Mouse (Mus musculus) midbrain, embryonic 16.5 days (tissue): ENCODE measurements around the gene Ercc1. TPM values are rescaled to one million over a fixed set of nuclear protein-coding genes. Genes with fewer than 3 reads are reported as not detected.
A peak's percentile ranks its signal among the peaks of the same experiment; 100 is the strongest.

Source experiments
- ATAC-seq: fragments of 200-750 bp; cut with Nextera tagmentation; 2 replicates; pipeline ENCODE4 v1.8.0; 2017; ENCODE audit warnings: moderate TSS enrichment
- H3K27ac ChIP-seq: fragments of 300-500 bp; sonication (generic); 2 replicates; pipeline ENCODE4 v1.5.1; 2014; ENCODE audit warnings: mild to moderate bottlenecking, low read length, mixed read lengths
- H3K27me3 ChIP-seq: fragments of 300-500 bp; sonication (generic); 2 replicates; pipeline ENCODE4 v1.6.1; 2014; ENCODE audit warnings: low read depth, low read length, mixed read lengths; ENCODE audit not compliant: control insufficient read depth, insufficient read depth
- H3K36me3 ChIP-seq: fragments of 300-500 bp; sonication (generic); 2 replicates; pipeline ENCODE4 v1.6.1; 2014; ENCODE audit warnings: mild to moderate bottlenecking, low read length, moderate library complexity, mixed read lengths; ENCODE audit not compliant: control insufficient read depth, insufficient read depth
- H3K4me1 ChIP-seq: fragments of 300-500 bp; sonication (generic); 2 replicates; pipeline ENCODE4 v1.6.1; 2014; ENCODE audit warnings: mild to moderate bottlenecking, low read length, mixed read lengths; ENCODE audit not compliant: control insufficient read depth, insufficient read depth
- H3K4me2 ChIP-seq: fragments of 300-500 bp; sonication (generic); 2 replicates; pipeline ENCODE4 v1.6.1; 2014; ENCODE audit warnings: mild to moderate bottlenecking, low read length, mixed read lengths
- H3K4me3 ChIP-seq: fragments of 300-500 bp; sonication (generic); 2 replicates; pipeline ENCODE4 v1.5.1; 2014; ENCODE audit warnings: low read depth, mild to moderate bottlenecking, low read length, moderate library complexity, mixed read lengths
- H3K9ac ChIP-seq: fragments of 300-500 bp; sonication (generic); 2 replicates; pipeline ENCODE4 v1.6.1; 2014; ENCODE audit warnings: low read depth, low read length, mixed read lengths
- H3K9me3 ChIP-seq: fragments of 300-500 bp; sonication (generic); replicated peaks from 2 replicates; pipeline ENCODE4 v1.6.1; 2014; ENCODE audit warnings: mild to moderate bottlenecking, low read length, mixed read lengths; ENCODE audit not compliant: control insufficient read depth, poor library complexity, severe bottlenecking
- WGBS: fragments of 180-500 bp; shearing (Covaris S2); extraction: QIAGEN DNeasy Blood & Tissue Kit; methylation state at CpG from one replicate; pipeline ENCODE4 v1.1.7; 2014; 5-methylcytosine and 5-hydroxymethylcytosine counted together
- polyA plus RNA-seq: library from polyadenylated mRNA; unstranded; fragments of >200 nt; fragmentation: Nextera tagmentation; extraction: Ambion mirVana; gene quantifications from 2 replicates; pipeline ENCODE4 v1.2.1, GENCODE M21; 2015

Ercc1 gene
- polyA plus RNA-seq, 1 experiment from 2014 or later: 82.4 TPM

GRCm38 (mm10) chr7:19363881-19364280, 19.3 kb downstream of the Ercc1 start:
- Histone ChIP-seq H3K4me2 (no peak overlapping the region), H3K27me3 (no peaks in the 10 kb centered on the region), H3K9ac (no peak overlapping the region), H3K9me3 (no peaks in the 10 kb centered on the region), H3K4me3 (no peak overlapping the region), H3K4me1 (peaks cover 2% of the 10 kb centered on the region), H3K27ac (no peak overlapping the region), H3K36me3 (no peaks in the 10 kb centered on the region)
- ATAC-seq: no peak
- 3% methylated on average over 18 of the region's 18 CpGs for WGBS

GRCm38 (mm10) chr7:19365376-19365775, 20.8 kb downstream of the Ercc1 start:
- Histone ChIP-seq H3K27ac (no peak overlapping the region), H3K36me3 (no peaks in the 10 kb centered on the region), H3K9ac (no peak overlapping the region), H3K4me2 (no peak overlapping the region), H3K4me3 (no peak overlapping the region), H3K27me3 (no peaks in the 10 kb centered on the region), H3K9me3 (no peaks in the 10 kb centered on the region), H3K4me1 (peaks cover 7% of the 10 kb centered on the region; the same call in 1 of the 2 replicates)
- no peak for ATAC-seq
- WGBS: 80% methylated on average over 4 of the region's 4 CpGs

- Histone ChIP-seq H3K4me3 (no peak overlapping the region), H3K4me2 (no peak overlapping the region), H3K36me3 (no peaks in the 10 kb centered on the region), H3K27ac (no peak overlapping the region), H3K4me1 (peaks cover 5% of the 10 kb centered on the region; the same call in 1 of the 2 replicates), H3K27me3 (no peaks in the 10 kb centered on the region), H3K9me3 (no peaks in the 10 kb centered on the region), H3K9ac (no peak overlapping the region)
- 28% methylated on average over 16 of the region's 16 CpGs for WGBS
- no peak for ATAC-seq
Observed at GRCm38 (mm10) chr7:19368380-19368779, 23.8 kb downstream of the Ercc1 start.

GRCm38 (mm10) chr7:19369823-19370425, 25.3 kb downstream of the Ercc1 start:
- WGBS: 10% methylated on average over 46 of the region's 46 CpGs
- H3K4me3 ChIP-seq: peak overlapping the region; percentile 44

GRCm38 (mm10) chr7:19373367-19373766, 28.8 kb downstream of the Ercc1 start:
- Histone ChIP-seq H3K36me3 (no peaks in the 10 kb centered on the region), H3K27me3 (no peaks in the 10 kb centered on the region), H3K27ac (no peak overlapping the region), H3K4me1 (peaks cover 5% of the 10 kb centered on the region; the same call in 1 of the 2 replicates), H3K9ac (no peak overlapping the region), H3K4me3 (no peak overlapping the region), H3K4me2 (no peak overlapping the region), H3K9me3 (no peaks in the 10 kb centered on the region)
- WGBS: 89% methylated on average over 2 of the region's 2 CpGs
- ATAC-seq: no peak

More at GRCm38 (mm10) chr7:19369823-19370425, 25.3 kb downstream of the Ercc1 start:
- Histone ChIP-seq H3K9ac (peak overlapping the region; percentile 72), H3K4me2 (peak overlapping the region; percentile 78), H3K27me3 (no peaks in the 10 kb centered on the region), H3K36me3 (no peaks in the 10 kb centered on the region), H3K9me3 (no peaks in the 10 kb centered on the region), H3K4me1 (peaks cover 5% of the 10 kb centered on the region; the same call in 1 of the 2 replicates), H3K27ac (no peak overlapping the region; the same call in 1 of the 2 replicates)
- peak; percentile 87 for ATAC-seq

GRCm38 (mm10) chr7:19375368-19375767, 30.8 kb downstream of the Ercc1 start:
- no peaks in the 10 kb centered on the region for H3K27me3 ChIP-seq
- no peak overlapping the region for H3K4me2 ChIP-seq
- H3K4me3 ChIP-seq: no peak overlapping the region
- ATAC-seq: no peak
- no peak overlapping the region for H3K27ac ChIP-seq
- no peaks in the 10 kb centered on the region for H3K36me3 ChIP-seq
- H3K4me1 ChIP-seq: no peaks in the 10 kb centered on the region
- 79% methylated on average over 16 of the region's 18 CpGs for WGBS
- H3K9ac ChIP-seq: no peak overlapping the region
- no peaks in the 10 kb centered on the region for H3K9me3 ChIP-seq

- Histone ChIP-seq H3K27me3 (no peaks in the 10 kb centered on the region), H3K4me2 (no peak overlapping the region), H3K9me3 (no peaks in the 10 kb centered on the region), H3K4me1 (no peaks in the 10 kb centered on the region), H3K27ac (no peak overlapping the region), H3K9ac (no peak overlapping the region), H3K4me3 (no peak overlapping the region), H3K36me3 (no peaks in the 10 kb centered on the region)
- ATAC-seq: no peak
- WGBS: 95% methylated on average over 4 of the region's 4 CpGs
Observed at GRCm38 (mm10) chr7:19376019-19376418, 31.4 kb downstream of the Ercc1 start.

- ATAC-seq: no peak
- no peaks in the 10 kb centered on the region for H3K27me3 ChIP-seq
- no peak overlapping the region for H3K4me2 ChIP-seq
Observed at GRCm38 (mm10) chr7:19378049-19378448, 33.5 kb downstream of the Ercc1 start.

GRCm38 (mm10) chr7:19381377-19382165, 37.0 kb downstream of the Ercc1 start, which contains the start of gene Ercc2:
TSS of gene Ercc2 (plus strand) at chr7:19382010.
- Histone ChIP-seq H3K4me3 (peak within 1 kb of the TSS; percentile 94), H3K4me1 (peaks cover 13% of the 10 kb centered on the region), H3K4me2 (peak within 1 kb of the TSS; percentile 85), H3K9me3 (no peaks in the 10 kb centered on the region), H3K27me3 (no peaks in the 10 kb centered on the region), H3K9ac (peak within 1 kb of the TSS; percentile 93), H3K36me3 (peaks cover 4% of the 10 kb centered on the region), H3K27ac (peak within 1 kb of the TSS; percentile 68)
- WGBS: 7% methylated on average over 38 of the region's 48 CpGs
- peak; percentile 96 for ATAC-seq

More at GRCm38 (mm10) chr7:19378049-19378448, 33.5 kb downstream of the Ercc1 start:
- Histone ChIP-seq H3K4me3 (no peak overlapping the region), H3K9ac (no peak overlapping the region), H3K36me3 (no peaks in the 10 kb centered on the region), H3K27ac (no peak overlapping the region), H3K4me1 (peaks cover 6% of the 10 kb centered on the region), H3K9me3 (no peaks in the 10 kb centered on the region)
- 75% methylated on average over 8 of the region's 8 CpGs for WGBS
